Comparison of ENCODE assay signal across 8 mouse cellular contexts in genomic region chr12:32379731-32380130, GRCm38 (mm10). TPM values are rescaled to one million over a fixed set of nuclear protein-coding genes. Genes with fewer than 3 reads are reported as not detected.
A peak's percentile ranks its signal among the peaks of the same experiment; 100 is the strongest.
DNase-seq lines count a peak whose midpoint lies in the region; ATAC-seq and TF ChIP-seq lines count a peak whose summit lies in the region.

No protein-coding gene starts in this region.

- DNase-seq in heart, postnatal 14 days: no peak
- no peak for DNase-seq in liver, postnatal 0 days
- DNase-seq in layer of hippocampus, postnatal 10 days (ENCODE audit: low spot score in 2 of 2): no peak
- no peak for DNase-seq in thymus, adult 18-20 months
- no peak for DNase-seq in frontal cortex, postnatal 14 days (ENCODE audit: low spot score in 2 of 2)

- peak overlapping the region; percentile 90 for H3K4me3 ChIP-seq in heart, embryonic 13.5 days
- peak overlapping the region; percentile 78 for H3K4me3 ChIP-seq in ES-Bruce4 (ENCODE audit: low read depth, low read length)
- peak overlapping the region; percentile 79 for H3K4me3 ChIP-seq in forebrain, embryonic 16.5 days (replicated peaks; ENCODE audit: low read length)
- H3K4me3 ChIP-seq in liver, postnatal 0 days (ENCODE audit: low read depth, low read length): peak overlapping the region; percentile 71

- H3K27ac ChIP-seq in heart, embryonic 13.5 days (replicated peaks): peak overlapping the region; percentile 96
- H3K27ac ChIP-seq in ES-Bruce4 (ENCODE audit: insufficient read depth, low read length): no peak overlapping the region
- H3K27ac ChIP-seq in forebrain, embryonic 16.5 days (ENCODE audit: low read length): peak overlapping the region; percentile 94
- peak overlapping the region; percentile 98 for H3K27ac ChIP-seq in liver, postnatal 0 days (ENCODE audit: low read depth)

- H3K4me2 ChIP-seq in heart, embryonic 13.5 days: peak overlapping the region; percentile 86
- peak overlapping the region; percentile 62 for H3K4me2 ChIP-seq in forebrain, embryonic 16.5 days (ENCODE audit: low read length)
- H3K4me2 ChIP-seq in liver, postnatal 0 days (ENCODE audit: low read depth, low read length): peak overlapping the region; percentile 78

- TF ChIP-seq POLR2A in ES-Bruce4 (IDR thresholded peaks at IDR 0.05; ENCODE audit: insufficient read depth, low read length): no peak

- peaks cover 10% of the 10 kb centered on the region for H3K36me3 ChIP-seq in heart, embryonic 13.5 days
- H3K36me3 ChIP-seq in ES-Bruce4 (ENCODE audit: control insufficient read depth, insufficient read depth, low read length, poor library complexity, severe bottlenecking): no peaks in the 10 kb centered on the region
- H3K36me3 ChIP-seq in forebrain, embryonic 16.5 days (ENCODE audit: control insufficient read depth, insufficient read depth): peaks cover 3% of the 10 kb centered on the region; the same call in 1 of the 2 replicates
- no peaks in the 10 kb centered on the region for H3K36me3 ChIP-seq in liver, postnatal 0 days (replicated peaks; ENCODE audit: insufficient read depth, low read length)

- H3K9ac ChIP-seq in heart, embryonic 13.5 days: peak overlapping the region; percentile 94
- H3K9ac ChIP-seq in ES-Bruce4 (ENCODE audit: low read depth, poor library complexity, severe bottlenecking): peak overlapping the region; percentile 95
- peak overlapping the region; percentile 92 for H3K9ac ChIP-seq in forebrain, embryonic 16.5 days (replicated peaks; ENCODE audit: low read depth, low read length)
- H3K9ac ChIP-seq in liver, postnatal 0 days (replicated peaks): peak overlapping the region; percentile 96

- H3K4me1 ChIP-seq in heart, embryonic 13.5 days: peaks cover 27% of the 10 kb centered on the region
- H3K4me1 ChIP-seq in ES-Bruce4 (ENCODE audit: control insufficient read depth, insufficient read depth, low read length): no peaks in the 10 kb centered on the region
- peaks cover 22% of the 10 kb centered on the region for H3K4me1 ChIP-seq in forebrain, embryonic 16.5 days (replicated peaks; ENCODE audit: control insufficient read depth, insufficient read depth, low read length)
- peaks cover 14% of the 10 kb centered on the region for H3K4me1 ChIP-seq in liver, postnatal 0 days (ENCODE audit: insufficient read depth)

- intact Hi-C loops in heart, postnatal 14 days (cut with DNase I): loop anchor here (2.0 to 10.0 kb wide), 3 partner anchors 87 to 425 kb away; partner anchors contain the start of genes Hbp1 and Pik3cg

- 2% methylated on average over 28 of the region's 28 CpGs for WGBS in heart, embryonic 13.5 days
- WGBS in forebrain, embryonic 16.5 days: 3% methylated on average over 28 of the region's 28 CpGs
- 2% methylated on average over 28 of the region's 28 CpGs for WGBS in liver, postnatal 0 days (ENCODE audit: insufficient replicate concordance)

- TF ChIP-seq CTCF in ES-Bruce4 (IDR thresholded peaks at IDR 0.05; ENCODE audit: low read depth, low read length): no peak
- no peak for TF ChIP-seq CTCF in liver, postnatal 0 days (IDR thresholded peaks at IDR 0.05; ENCODE audit: low read depth)

- no peak for TF ChIP-seq EP300 in ES-Bruce4 (IDR thresholded peaks at IDR 0.05; ENCODE audit: insufficient read depth, low read depth, low read length)
- no peak for TF ChIP-seq EP300 in liver, postnatal 0 days (IDR thresholded peaks at IDR 0.05; ENCODE audit: low read depth)

- no peak for ATAC-seq in heart, embryonic 13.5 days (ENCODE audit: extremely low read depth, insufficient number of reproducible peaks, low FRiP score, low TSS enrichment)
- ATAC-seq in forebrain, embryonic 16.5 days: no peak
- ATAC-seq in liver, postnatal 0 days: no peak

- H3K9me3 ChIP-seq in heart, embryonic 13.5 days: no peaks in the 10 kb centered on the region
- H3K9me3 ChIP-seq in ES-Bruce4 (replicated peaks; ENCODE audit: control insufficient read depth, insufficient read depth, low read length, poor library complexity, severe bottlenecking): no peaks in the 10 kb centered on the region
- H3K9me3 ChIP-seq in forebrain, embryonic 16.5 days (ENCODE audit: control insufficient read depth, low read length): no peaks in the 10 kb centered on the region
- no peaks in the 10 kb centered on the region for H3K9me3 ChIP-seq in liver, postnatal 0 days (ENCODE audit: low read length)

- H3K27me3 ChIP-seq in heart, embryonic 13.5 days (replicated peaks): no peaks in the 10 kb centered on the region
- H3K27me3 ChIP-seq in ES-Bruce4 (ENCODE audit: control insufficient read depth, insufficient read depth, low read length, poor library complexity, severe bottlenecking): no peaks in the 10 kb centered on the region
- H3K27me3 ChIP-seq in forebrain, embryonic 16.5 days (replicated peaks; ENCODE audit: control insufficient read depth, insufficient read depth, low read length): no peaks in the 10 kb centered on the region
- no peaks in the 10 kb centered on the region for H3K27me3 ChIP-seq in liver, postnatal 0 days (ENCODE audit: insufficient read depth, low read length)

RNA-seq across cellular contexts. Expression of gene Ccdc71l, which starts 1.2 kb away (rescaled TPM):
- 1.8 and 2.1 TPM in 2 replicates for polyA plus RNA-seq in heart, embryonic 13.5 days (2015; fragmentation: Nextera tagmentation; extraction: Ambion mirVana)
- 10 to 100 TPM; 10.3 to 10.8 TPM for total RNA-seq in heart, postnatal 14 days (2021)
- polyA plus RNA-seq in ES-Bruce4 (2011; ENCODE audit: insufficient read depth, insufficient read length, low read depth, missing spikeins): 4.0 and 4.4 TPM in 2 replicates
- 4.6 and 4.9 TPM in 2 replicates for polyA plus RNA-seq in forebrain, embryonic 16.5 days (2015; fragmentation: Nextera tagmentation; extraction: Ambion mirVana)
- 2.7 and 3.1 TPM in 2 replicates for polyA plus RNA-seq in liver, postnatal 0 days (2015; fragmentation: Nextera tagmentation; extraction: Ambion mirVana)
- 10 to 100 TPM; 20.3 to 22.6 TPM for total RNA-seq in layer of hippocampus, postnatal 10 days (2021)
